Mouse (Mus musculus) lung, postnatal 25 days (tissue): Measurements from ENCODE around the gene Ccdc151.

Experiments
- DNase-seq: peaks from one replicate; pipeline ENCODE4 v3.0.0; 2022; ENCODE audit warnings: low spot score

Gene Ccdc151

GRCm38 (mm10) chr9:21996178-21996867 lies 6.1 kb downstream of the Ccdc151 start:
- no peak for DNase-seq

DNA sequence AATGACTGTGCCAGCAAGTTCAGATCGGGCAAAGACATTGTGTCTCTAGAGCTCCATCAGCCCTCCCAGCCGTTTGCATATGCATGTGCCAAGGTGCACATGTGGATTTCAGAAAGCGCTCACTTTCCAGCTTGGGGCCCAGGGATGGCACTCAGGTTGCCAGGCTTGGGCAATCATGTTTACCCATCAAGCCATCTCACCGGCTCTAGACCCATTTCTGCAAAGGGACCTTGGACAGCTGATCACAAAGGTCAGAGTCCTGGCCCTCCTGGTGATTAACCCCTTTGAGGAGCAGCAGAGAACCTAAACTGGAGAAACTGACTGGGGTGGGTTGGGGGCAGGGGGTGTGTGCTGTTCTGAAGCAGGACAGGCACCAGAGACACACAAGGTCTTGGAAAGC lies 10.2 kb downstream of the Ccdc151 start:
- DNase-seq = no peak

- DNase-seq = peak; percentile 70
These were observed 13.0 kb downstream of the Ccdc151 start, which contains the start of gene Rgl3 for GRCm38 (mm10) chr9:21989230-21990110. TSS of gene Rgl3 (minus strand) at chr9:21989446.

DNA sequence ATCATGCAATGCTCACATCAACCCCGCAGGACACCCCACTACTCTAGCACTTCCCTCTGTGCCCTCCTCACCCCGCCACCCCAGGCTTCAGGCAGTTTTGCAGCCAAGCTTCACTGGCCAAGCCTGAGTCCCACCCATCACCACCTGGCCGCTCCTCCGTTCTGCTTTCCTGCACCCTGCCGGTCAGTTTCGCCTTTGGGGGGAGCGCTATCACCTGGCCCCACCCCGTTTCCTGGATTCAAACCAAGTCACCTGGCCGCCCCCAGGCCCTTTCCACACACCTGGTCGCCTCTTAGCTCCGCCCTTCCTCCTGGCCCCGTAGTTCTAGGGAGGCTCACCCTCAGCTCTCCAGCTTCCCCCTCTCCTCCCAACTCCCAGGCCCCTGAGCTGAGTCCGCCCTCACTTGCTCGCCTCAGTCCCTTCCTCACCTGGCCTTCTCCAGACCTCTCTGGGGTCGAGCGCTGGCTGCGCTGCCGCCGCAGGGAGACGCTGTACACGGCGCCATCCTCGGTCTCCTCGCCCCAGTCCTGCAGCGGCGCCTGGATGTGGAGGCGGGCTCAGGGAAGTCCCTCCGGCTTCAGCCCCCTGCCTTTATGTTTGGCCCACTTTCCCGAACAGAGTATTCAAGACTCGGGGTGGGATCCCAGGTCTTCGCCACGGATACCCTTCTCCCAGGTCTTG lies 13.9 kb downstream of the Ccdc151 start:
- DNase-seq = peak; percentile 11

- DNase-seq = no peak
These were observed 14.7 kb downstream of the Ccdc151 start for GRCm38 (mm10) chr9:21987592-21988342.

DNA sequence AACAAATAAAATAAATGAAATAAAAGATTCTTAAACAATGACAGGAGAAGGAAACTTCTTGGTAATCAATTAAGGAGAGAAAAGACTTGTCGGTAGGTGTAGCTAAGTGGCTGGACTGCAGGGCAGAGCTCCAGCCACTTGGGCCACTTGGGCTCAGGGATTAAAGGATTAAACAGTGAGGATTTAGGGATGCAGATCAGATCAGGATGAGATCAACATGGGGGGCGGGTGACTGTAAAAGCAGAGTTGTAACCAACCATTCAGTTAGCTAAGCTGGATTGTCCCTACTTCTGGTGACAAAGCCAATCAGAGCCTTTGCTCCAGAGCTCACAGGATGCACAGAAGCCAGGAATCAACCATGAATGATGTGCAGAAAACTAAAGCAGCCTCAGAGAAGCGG lies 18.5 kb downstream of the Ccdc151 start:
- no peak for DNase-seq

- no peak for DNase-seq
These were observed 23.9 kb downstream of the Ccdc151 start for GRCm38 (mm10) chr9:21978398-21979128.

- DNase-seq = no peak
These were observed 24.5 kb downstream of the Ccdc151 start for GRCm38 (mm10) chr9:21977972-21978371.

- DNase-seq = no peak
These were observed 25.1 kb downstream of the Ccdc151 start for GRCm38 (mm10) chr9:21977331-21977730.

GRCm38 (mm10) chr9:21976626-21977175 lies 25.7 kb downstream of the Ccdc151 start:
- no peak for DNase-seq

GRCm38 (mm10) chr9:21969304-21969703 lies 33.1 kb downstream of the Ccdc151 start:
- DNase-seq = no peak

GRCm38 (mm10) chr9:21968883-21969282 lies 33.6 kb downstream of the Ccdc151 start:
- no peak for DNase-seq

GRCm38 (mm10) chr9:21963417-21963816 lies 39.0 kb downstream of the Ccdc151 start, which contains the start of gene Epor:
TSS of gene Epor (minus strand) at chr9:21963506.
- no peak for DNase-seq

DNA sequence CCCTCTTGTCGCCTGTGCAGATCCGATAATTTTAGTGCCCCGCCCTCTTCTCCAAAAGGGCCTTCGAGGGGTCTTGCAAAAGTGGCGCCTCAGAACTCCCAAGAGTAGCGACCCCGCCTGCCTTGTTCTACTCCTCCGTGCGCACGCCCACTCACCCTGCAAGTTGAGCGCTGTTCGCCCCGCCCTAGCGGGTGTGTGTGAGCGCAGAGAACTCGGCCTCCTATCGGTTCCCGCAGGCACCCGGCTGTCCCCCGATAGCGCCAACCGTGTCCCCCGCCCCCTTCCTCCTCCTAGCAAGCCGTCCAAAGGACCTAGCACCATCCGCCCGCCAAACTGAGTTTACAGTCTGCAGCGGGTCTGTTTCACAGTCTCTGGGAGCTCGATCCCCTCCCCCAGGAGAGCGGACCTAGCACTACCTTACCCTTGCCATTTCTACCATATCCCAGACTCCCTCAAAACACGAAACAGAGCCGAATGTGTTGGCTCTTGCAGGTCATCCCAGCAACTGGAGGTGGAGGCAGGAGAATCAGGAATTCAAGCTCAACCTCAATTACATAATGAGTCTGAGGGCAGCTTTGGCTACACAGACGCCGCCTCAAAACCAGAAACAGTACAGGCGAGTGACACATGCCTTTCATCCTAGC lies 39.9 kb downstream of the Ccdc151 start:
- DNase-seq = peak; percentile 56

DNA sequence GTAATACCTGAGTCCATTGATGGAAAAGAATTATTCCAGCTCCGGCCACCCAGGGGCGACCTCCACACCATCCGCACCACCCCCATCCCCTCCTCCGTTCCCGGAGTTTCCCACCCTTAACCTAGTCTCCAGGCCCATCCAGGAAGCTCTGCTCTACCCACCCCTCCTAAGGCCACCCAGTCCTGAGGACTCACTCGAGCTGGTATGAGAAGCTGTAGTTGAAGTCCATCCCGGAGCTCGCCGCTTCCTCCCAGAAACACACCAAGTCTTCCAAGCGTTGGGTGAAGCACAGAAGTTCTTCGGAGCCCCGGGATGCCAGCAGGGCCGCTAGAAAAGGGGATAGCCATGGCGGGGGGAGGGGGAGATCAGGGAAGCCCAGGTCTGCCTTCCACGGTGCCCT lies 40.4 kb downstream of the Ccdc151 start:
- DNase-seq = no peak

- DNase-seq = no peak
These were observed 41.0 kb downstream of the Ccdc151 start for GRCm38 (mm10) chr9:21961366-21961980.

GRCm38 (mm10) chr9:21960558-21961208 lies 41.8 kb downstream of the Ccdc151 start:
- peak; percentile 29 for DNase-seq

DNA sequence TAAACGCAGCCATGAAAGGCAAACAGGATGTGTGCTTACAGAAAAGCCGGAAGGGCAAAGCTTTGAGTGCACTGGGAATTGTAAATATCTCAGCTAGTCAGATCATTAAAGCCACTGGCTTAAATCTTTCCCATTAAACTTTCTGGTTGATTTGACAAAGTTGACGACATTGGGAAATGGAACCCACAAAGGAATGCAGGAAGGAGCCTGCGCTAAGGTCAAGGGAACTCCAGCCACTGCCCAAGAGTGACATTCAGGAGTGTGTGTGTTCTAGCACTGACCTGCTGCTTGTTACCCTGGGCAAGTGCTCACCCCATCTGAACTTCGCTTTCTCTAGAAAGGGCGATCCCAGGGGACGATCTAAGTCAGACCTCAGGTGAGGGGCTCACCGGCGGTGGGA lies 42.3 kb downstream of the Ccdc151 start:
- DNase-seq = no peak

DNA sequence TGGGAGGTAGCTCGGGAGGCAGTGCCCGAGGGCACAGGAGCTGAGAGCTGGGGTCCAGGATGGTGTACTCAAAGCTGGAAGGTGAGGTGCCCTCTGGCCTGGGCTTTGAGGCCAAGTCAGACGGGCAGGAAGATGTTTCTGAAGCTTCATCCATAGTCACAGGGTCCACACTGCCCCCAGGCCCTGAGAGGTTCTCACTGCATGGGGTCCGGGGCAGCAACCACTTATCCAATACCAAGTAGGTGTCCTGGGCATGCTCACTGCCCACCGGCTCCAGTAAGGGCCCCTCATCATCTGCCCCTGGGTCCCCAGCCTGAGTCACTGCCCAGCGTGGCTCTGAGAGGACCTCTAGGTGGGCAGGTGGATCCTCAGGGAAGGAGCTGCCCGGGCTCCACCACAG lies 43.2 kb downstream of the Ccdc151 start:
- DNase-seq = no peak
